Mouse (Mus musculus) frontal cortex, postnatal 25 days (tissue): Measurements from ENCODE around the gene Erc2.

Source experiments
- DNase-seq, 2 experiments: peaks; one replicate each; pipeline ENCODE4 v3.0.0; 2022; ENCODE audit warnings: low spot score in 2 of 2

Gene Erc2

DNA sequence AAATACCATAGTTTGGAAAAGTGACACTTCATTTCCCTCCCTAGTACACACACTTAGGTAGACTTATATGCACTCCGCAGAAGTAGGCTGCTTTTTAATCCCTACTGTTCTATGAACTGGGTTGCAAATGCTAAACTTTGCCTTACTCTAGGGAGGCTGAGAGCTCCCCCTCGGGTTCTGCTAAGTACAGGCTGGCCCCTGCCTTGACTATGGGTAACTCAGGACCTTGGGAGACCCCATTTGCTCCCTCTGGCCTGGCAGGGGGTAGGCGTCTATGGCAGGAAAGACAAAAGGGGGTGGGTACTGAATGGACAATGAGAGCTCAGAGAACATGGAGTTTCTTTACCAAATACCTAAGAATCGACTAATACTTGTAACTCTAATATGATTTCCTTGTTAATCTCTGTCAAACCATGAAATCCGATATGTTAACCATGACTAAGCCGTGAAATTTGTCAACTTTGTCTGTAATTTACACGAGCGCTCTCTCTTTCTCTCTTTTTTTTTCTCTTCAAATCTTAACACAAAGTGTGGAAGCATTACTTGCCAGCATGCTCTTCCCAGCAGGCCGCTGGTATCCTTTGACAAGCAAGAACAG is 754.1 kb downstream of the Erc2 start:
- DNase-seq: no peak

DNA sequence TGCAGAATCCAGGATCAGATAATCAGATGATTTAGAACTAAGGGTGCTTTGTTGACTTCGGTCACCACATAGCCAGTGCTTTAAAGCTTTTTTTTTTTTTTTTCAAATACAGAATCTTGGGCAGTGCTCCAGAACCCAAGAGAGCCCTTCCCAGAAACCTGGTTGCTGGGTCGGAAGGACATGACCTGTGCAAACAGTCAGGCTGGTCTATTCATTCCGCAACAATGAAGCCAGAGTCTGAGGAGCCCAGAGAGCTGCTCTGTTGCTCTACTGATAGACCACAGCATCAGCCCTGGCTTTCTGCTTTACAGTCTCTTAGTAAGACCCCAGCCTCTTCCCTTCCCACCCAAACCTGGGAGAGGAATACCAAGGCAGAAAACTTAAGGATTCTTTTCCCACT is 755.3 kb downstream of the Erc2 start:
- DNase-seq: no peak

DNA sequence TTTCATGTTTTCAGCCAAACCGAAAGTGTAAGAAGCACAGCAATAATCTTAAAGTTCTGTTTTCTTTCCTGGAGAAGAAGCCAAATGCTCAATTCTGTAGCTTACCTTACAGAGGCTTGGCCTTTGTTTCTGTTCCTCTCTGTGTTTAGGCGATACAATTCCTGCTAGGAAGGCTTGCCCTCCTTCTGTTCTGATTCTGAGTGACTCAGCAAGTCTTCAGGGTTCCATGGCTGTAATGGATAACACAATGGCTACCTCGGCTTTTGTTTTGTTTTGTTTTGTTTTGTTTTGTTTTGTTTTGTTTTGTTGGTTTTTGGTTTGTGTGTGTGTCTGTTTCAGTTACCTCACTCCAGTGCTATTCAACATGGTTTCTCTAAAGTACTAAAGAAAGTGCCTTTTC is 757.9 kb downstream of the Erc2 start:
- no peak for DNase-seq

DNA sequence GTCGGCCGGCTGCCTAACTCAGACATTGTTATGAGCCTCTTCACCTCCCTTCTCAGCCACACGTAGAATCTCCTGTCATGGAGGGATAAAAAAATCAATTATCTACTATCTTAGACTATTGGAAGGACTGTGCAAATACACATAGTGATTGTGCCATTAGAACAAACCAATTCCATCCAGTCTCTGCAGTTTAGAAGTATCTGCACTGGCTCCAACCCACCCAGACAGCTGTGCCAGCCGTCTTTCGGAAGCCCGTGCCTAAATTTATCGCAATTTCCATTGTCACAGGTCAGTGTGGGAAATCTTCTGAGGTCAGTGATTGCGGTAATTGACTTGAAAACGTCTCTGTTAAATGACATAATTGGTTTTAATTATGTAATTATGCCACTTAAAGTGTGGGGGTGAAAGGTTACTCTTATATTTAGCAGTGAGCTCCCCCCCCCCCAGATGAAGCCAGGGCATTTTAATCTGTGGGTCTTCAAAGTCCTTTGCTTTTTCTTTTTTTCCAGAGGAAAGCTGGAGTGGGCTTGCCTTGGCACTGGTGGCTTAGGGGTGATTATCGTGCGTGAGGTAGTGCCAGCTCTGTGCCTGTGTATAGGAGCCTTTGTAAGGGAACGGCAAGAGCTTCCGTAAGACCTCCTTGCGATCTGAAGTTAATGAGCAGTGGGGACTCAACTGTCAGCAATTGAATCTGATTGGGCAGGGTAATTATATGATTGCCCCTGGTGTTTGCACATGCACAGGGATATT is 759.7 kb downstream of the Erc2 start:
- DNase-seq: no peak

DNA sequence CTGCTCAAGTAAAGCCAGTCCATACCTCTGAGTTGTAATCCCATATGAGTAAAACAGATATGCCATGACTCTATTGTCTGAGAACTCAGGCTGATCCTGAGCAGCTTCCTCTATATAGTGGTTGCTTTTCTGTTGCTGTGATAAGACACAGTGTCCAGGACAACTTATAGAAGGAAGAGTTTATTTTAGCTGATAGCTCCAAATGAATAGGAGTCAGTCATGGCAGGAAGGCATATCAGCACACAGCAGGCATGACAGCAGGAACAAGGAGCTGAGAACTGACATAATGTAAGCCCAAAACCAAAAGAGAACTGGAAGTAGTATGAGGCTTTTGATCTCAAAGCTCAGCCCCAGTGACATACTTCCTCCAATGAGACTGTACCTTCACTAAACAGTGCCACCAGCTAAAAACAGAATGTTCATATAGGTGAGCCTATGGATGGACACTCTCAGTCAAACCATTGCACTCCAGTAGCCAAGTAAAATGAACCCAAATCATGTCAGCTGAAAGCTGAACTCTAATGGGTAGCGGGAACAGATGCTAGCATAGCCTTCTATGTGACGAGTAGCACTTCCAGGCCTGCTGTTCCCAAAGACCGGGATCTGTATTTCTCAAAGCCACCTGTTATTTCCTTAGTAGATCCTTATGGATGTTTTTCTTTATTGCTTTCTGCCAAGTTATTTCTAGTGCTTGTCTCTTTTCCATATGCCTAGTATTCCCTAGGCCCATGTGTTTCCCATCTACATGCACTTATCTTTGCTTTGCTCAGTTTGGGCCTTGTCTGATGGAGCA is 764.8 kb downstream of the Erc2 start:
- no peak for DNase-seq

DNA sequence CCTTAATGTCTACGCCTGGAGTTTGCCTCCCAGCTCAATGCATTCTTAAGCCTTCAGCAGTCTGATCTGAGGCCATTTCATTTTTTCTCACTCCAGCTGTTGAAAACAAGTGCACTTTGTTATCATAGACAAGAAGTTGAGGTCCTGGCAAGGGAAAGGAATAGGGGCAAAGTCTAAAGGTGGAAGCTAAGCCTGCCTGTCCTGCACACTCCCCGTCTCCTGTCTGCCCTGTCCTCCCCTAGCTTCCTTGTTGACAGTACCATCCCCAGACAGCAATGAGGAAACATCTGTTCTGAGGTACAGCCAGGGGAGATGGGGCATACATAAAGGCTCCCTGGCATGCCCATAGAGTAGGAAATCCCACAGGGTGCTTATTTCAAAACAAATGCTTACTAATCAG is 776.7 kb downstream of the Erc2 start:
- DNase-seq: no peak

DNA sequence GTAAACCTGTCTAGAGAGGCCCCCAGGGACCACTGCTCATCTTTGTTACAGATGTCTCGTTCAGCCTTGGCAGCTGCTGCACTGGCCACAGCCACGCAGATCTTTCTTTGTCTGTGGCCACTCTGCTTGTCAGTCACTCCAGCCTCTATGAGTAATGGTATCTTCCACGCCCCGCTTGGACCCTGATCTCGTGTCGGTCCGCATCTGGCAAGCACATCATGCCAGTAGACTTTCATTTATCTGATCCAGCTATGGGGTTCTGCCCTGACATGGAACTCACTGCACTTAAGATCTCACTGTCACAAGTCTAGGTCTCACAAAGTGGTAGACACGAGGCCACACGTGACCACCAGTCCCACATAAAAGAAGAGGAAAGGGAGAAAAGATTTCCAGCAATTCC is 777.7 kb downstream of the Erc2 start:
- DNase-seq: no peak

DNA sequence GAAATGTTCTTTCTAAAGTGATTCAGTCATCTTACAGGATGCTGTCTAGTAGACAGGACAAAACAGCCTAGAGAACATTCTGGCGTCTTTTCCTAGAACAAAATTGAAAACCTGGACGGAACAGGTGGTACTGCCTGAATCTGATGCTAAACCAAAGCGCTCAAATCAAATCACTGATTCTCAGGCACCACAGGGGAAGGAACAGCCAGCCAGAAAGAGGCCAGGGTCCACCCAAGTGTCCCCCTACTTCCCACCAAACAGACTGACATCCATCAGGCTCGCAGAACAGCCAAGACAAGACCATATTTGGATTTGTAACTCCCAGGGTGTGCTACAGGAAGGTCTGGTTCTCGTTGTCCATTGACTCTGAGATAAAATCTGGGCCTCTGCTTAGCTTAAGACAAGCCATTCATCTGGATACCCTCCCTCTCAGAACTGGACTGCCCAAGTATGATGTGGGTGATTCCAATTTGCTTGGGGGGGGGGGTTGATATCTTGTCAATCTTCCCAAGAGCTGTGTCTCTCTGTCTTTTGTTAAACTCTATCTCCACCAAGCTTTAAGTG is 783.1 kb downstream of the Erc2 start:
- no peak for DNase-seq

DNA sequence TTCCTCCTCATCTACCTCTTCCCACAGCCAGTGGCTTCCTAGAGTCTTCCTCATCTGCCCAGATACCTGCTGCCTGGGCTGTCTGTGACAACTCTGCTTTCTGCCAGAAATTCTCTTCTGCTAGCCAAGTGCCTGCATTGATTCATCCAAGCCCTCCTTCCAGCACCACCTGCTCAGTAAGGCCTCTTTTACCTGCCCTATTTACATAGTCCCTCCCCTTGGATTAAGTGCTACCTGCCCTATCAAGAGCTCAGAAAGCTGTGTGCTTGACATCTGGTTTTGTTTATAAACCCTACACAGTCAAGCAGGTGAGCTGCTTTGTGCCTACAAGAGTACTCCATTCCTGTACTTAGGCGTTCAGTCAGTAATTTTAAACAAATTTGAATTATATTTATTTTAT is 787.2 kb downstream of the Erc2 start:
- no peak for DNase-seq

DNA sequence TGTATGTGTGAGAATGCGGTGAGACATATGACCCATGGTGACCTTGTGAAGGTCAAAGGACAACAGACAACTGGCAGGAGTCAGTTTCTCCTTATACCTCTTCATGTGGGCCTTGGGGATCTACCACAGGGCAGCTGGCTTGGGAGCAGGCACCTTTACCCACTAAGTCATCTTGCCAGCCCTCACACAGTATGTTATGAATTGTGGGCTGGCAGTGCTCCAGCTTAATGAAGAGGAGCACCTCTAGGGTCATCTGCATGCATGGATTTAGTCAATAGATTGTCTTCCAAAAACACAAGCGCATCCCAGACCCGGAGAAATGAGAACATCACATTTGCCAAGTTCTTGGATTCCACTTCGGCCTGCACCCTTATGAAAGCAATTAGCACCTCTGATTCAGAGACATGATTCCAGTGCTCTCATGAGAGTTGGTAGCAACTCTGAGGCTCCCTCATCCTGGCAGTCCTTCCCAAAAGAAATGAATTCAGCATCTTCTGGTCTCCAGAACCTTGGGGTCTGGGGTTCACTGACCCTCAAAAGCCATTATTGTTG is 787.6 kb downstream of the Erc2 start:
- DNase-seq: no peak

DNA sequence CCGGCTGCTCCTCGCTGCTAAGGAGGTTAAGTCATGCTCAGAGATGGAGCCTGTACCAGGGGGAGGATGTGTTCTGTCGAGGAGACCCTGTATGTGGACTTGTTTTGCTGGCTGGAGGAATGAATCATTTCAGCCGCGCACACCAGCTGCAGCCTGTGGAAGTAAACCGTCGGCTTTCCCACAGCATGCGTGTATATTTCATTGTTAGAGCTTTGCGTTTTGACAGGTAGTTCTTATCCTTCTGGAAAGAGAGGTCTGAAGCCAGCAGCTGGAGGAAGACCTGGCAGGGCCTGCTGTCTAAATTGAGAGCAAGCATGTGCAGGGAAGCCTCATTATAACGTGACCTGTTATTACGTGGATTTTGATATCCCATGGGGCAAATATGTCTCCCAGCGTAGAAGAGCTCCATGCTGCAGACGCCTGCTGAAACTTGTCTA is 788.6 kb downstream of the Erc2 start:
- DNase-seq: no peak

DNA sequence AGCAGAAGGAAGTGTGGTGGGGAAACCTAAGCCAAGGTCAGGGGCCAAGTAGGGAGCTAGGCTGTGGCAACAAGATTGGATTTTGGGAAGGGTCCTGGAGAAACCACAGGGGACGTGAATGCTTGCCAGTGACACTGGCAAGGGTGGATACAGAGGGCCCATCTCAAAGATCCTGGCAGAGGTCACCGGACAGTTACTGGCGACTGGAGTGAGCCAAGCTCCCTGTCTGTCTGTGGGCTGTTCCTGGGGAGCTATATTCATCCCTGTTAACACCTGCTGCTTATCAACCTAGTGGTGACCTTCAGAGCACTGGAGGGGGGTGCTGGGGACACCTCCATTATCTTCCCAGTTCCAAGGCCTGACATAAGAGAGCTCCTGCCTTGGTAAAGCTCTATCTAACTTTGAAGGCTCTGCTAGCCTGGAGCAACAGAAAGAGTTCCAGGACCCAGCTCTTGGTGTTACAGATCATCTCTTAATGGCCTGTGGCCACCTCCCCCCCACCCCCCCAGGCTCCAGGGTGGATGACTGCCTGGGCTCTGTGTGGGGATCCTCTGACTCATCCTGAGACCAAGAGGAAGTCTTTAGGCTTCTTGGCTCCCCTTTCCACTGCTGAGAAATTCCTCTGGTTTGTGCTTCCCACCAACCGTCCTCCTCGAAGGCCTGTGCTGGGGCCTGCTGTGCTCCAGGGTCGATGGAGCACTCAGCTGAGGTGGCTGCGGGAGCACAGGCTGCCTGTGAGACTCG is 790.2 kb downstream of the Erc2 start:
- no peak for DNase-seq

DNA sequence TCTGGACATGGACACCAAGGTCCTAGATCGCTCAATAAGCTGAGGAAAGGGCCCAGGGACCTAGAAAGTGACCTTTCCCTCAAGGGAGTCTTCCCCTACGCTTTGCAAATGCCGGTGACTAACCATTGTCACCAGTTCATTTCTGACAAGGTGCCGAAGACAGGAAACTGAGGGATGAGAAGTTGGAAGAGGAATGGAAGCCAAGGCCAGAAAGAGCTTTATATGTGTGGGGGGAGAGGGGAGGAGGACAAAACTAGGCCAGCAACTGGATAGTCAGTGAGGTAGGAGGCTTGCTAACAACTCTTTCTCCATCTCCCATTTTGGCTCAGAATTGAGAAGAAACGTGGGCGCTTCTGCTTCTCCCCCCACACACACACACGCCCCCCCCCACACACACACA is 791.3 kb downstream of the Erc2 start:
- no peak for DNase-seq

DNA sequence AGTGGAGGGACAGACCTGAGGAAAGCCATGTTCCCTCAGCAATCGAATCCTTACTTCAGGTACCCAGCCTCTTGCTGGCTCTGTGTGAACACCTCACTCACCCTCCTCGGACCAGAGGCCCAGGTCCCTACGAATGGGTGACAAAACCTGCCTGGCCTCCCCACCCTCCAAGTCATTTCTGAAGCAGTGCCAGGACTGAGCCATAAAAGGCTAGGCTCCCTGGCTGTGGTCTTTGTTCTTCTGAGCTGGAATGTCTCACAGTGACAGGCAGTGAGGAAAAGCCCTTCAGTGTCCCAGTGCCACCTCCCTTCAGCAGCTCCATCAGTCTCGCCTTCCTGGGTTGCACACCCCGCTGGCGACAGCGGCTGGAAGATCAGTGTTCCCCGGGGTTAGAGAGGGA is 794.8 kb downstream of the Erc2 start:
- no peak for DNase-seq

DNA sequence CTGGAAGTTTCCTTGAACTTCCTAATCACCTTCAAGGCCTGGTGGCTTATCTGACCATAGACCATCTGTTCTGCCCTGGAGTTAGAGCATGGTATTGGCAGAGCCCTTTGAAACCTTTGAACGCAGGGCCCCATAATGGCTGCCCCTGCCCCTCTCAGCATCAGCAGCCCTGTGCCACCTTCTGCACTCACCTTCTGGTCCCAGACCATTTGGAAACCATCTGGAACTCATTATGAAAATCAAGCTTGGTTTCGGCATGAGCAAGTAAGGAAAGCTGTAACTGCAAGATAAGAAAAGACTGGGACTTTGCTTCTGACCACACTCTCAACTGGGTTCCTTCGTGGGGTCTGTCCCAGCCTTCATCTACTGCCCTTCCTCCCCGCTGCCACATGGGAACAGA is 796.3 kb downstream of the Erc2 start:
- DNase-seq: no peak

DNA sequence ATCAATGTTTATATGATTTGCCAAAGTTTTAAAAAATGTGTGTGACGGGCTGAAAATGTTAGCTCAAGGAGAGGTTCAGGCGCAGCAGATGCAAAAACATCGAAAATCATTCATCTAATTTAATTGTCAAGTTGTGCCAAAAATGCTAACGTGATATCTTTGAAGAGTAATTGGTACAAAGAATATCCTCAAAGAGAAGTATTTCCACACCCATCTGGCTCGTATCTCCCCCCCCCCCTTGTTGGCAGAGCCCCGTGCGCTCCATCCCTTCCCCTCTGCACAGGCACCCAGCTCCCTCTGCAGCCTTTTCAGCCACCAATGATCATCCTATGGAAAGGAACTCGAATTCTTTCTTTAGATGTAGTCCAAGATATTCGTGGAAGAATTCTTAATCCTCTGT is 797.0 kb downstream of the Erc2 start:
- no peak for DNase-seq

DNA sequence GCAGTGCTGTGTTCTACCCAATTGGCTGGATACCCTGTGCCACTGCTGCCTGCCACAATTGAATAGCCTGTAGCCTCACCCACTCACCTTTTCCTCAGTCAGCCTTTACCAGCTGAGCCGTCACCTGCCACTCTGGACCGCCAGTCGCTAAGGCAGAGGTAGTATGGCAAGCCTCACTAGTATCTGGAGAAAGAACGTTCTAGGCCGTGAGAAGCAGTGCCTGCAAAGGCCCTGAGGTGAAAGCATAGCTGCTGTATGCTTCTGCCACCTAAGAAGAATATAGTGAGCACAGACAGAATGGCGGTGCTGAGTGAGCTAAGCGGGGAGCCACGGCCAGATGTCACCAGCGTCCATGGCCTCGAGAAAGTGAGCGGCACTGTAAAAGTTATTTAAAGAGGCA is 798.4 kb downstream of the Erc2 start:
- no peak for DNase-seq

DNA sequence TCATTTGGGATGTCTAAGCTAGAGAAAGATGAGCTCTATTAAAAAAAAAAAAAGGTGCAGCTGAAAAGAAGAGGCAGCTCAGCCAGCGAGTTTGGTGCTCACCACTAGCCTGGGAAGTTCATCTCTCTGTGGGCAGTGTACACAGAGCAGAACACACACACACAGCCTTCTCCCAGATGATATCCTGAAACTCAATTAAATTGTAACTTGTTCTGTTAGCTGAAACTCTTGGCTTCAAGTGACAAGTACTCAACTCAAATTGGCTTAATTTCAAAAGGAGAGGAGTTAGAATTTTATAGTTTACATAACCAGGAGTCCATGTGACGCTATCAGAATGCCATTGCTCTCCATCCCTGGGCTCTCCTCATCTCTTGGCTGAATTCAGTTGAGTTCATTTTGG is 804.4 kb downstream of the Erc2 start:
- DNase-seq: no peak

DNA sequence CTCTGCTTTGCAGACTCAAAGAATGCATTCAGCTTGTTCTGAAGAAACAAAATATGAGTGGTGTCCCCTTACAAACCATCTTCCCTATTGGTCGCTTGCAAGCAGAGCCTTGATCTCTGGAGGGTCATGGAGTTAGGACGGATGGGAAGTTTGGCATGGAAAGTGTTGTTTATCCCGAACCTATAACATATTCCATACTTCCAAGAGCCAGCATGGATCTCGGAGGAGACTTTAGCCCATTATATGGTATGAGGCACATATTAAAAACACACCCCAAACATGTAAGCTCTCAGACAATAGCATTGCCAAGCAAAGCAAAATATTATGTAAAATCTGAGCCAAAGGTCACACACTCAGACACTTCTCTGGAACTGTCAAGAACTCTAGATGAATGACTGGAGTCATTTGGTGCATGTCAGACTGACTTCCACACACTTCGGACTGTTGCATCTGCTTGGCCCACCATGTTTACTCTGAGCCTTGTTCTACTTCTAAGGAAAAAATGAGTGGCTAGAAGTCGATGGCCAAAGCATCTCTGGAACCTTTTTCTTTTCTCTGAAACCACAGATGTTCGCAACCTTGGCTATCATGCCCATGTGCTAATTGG is 809.6 kb downstream of the Erc2 start:
- no peak for DNase-seq

DNA sequence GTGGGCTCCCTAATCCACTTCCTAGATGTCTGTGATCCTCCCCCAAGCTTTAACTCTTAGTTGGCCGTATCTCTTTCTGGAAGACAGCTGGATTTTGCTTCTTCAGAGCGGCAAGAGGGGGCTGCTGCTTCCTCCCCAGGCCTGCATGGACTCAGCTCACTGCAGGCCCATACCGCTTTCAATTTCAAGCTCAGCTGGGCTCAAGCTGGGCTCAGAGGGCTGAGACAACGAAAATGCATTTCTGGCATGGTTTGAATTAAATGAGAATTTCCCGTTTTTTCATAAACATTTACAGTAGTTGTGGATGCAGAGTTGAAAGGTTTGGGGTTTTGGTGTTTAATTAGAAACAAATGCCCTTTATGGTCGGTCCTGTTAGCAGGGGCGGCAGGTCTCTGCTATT is 812.8 kb downstream of the Erc2 start:
- DNase-seq: no peak

DNA sequence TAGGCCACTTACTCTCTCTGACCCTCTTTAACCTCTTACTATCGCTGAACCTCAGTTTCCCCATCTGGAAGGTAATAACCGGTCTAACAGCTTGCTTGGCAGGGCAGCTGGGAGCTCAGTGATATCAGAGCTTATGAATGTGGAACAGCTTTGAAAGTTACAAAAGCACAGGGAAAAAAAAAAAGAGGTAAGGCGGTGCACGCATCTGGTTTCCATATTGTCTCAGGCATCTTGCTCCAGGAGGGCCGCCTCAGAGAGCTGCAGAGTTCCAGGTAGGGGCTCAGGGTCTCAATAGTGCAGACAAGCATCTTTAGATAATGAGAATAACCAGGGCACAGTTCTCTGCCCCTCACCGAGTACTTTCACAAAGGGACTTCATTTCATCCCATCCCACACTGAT is 816.9 kb downstream of the Erc2 start:
- DNase-seq: no peak
